ENCODE assay signal across 16 mouse cellular contexts in the genomic region with DNA sequence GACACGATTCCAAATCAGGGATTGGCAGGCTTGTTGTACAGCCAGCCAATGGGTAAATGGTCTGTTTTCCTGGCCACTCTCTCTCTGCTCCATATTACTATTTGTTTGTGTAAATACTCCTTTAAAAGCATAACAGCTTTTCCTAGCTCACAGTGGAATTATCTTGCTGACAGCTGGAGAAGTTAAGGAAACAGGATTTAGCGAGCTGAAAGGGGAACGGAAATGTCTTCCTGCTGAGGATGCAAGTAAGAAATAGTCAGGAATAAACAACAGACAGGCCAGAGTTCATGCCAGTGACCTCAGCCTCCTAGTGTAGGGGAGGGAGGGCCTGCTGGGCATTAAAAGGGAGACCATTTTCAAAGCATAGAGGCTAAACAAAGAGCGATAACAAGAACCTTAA.
DNase-seq lines count a peak whose midpoint lies in the region; ATAC-seq and TF ChIP-seq lines count a peak whose summit lies in the region.
"Had no signal": no experiment of that assay in that cellular context is flagged by ENCODE, and none has a peak within 500 bp of the region (broad histone marks: within the 10 kb centered on the region; RNA-seq: fewer than 3 reads in every experiment).

No protein-coding gene starts in this region.

- no peaks in the 10 kb centered on the region for H3K27me3 ChIP-seq in liver, adult 2 months (ENCODE audit: control insufficient read depth, insufficient read depth, low read length)
- H3K27me3 ChIP-seq in intestine, embryonic 16.5 days (replicated peaks; ENCODE audit: control insufficient read depth, insufficient read depth, low read length) = no peaks in the 10 kb centered on the region
- H3K27me3 ChIP-seq: limb, embryonic 13.5 days had no signal

- H3K4me3 ChIP-seq in liver, adult 2 months (ENCODE audit: insufficient read depth, low read depth, low read length) = no peak overlapping the region
- H3K4me3 ChIP-seq in intestine, embryonic 16.5 days (ENCODE audit: low read length) = no peak overlapping the region
- H3K4me3 ChIP-seq: forebrain, embryonic 10.5 days; limb, embryonic 13.5 days had no signal

- TF ChIP-seq CTCF in liver, adult 2 months (IDR thresholded peaks at IDR 0.05; ENCODE audit: low read depth, low read length) = no peak

- no peak overlapping the region for H3K9ac ChIP-seq in liver, adult 2 months (ENCODE audit: low read depth, low read length)
- no peak overlapping the region for H3K9ac ChIP-seq in intestine, embryonic 16.5 days (ENCODE audit: low read depth, low read length)
- H3K9ac ChIP-seq: limb, embryonic 13.5 days had no signal

- H3K4me2 ChIP-seq in intestine, embryonic 16.5 days (ENCODE audit: low read depth, low read length) = no peak overlapping the region
- H3K4me2 ChIP-seq: limb, embryonic 13.5 days had no signal

- DNase-seq in embryo, embryonic 10.5 days (ENCODE audit: low spot score) = peak; percentile 13
- DNase-seq in embryo, embryonic 11 days = no peak
- peak; percentile 41 for DNase-seq in liver, adult 2 months (ENCODE audit: extremely low read depth, low read depth, low spot score)
- DNase-seq in liver = no peak
- peak; percentile 39 to 48 for DNase-seq in kidney, postnatal 25 days
- DNase-seq in lung, postnatal 4 days = peak; percentile 45 to 61
- no peak for DNase-seq in layer of hippocampus, adult 18-20 months (ENCODE audit: low spot score in 2 of 2)
- DNase-seq: gastrocnemius, postnatal 36 days; midbrain, embryonic 14.5 days; right cerebral cortex, postnatal 25 days had no signal

- ATAC-seq in intestine, embryonic 16.5 days = no peak
- ATAC-seq: activated CD4-positive, CD25-positive, alpha-beta regulatory T cell, adult 4 months; hindbrain, embryonic 16.5 days had no signal

- no peaks in the 10 kb centered on the region for H3K79me2 ChIP-seq in liver, adult 2 months (ENCODE audit: control insufficient read depth, insufficient read depth, low read length)

- no peaks in the 10 kb centered on the region for H3K9me3 ChIP-seq in intestine, embryonic 16.5 days (ENCODE audit: control insufficient read depth, low read length)
- H3K9me3 ChIP-seq: forebrain, embryonic 10.5 days; G1E; limb, embryonic 13.5 days had no signal

- no peak for TF ChIP-seq POLR2A in liver, adult 2 months (IDR thresholded peaks at IDR 0.05; ENCODE audit: extremely low read depth, insufficient read depth, low read length)

- H3K36me3 ChIP-seq in liver, adult 2 months (ENCODE audit: control insufficient read depth, insufficient read depth, low read length) = no peaks in the 10 kb centered on the region
- H3K36me3 ChIP-seq in intestine, embryonic 16.5 days (ENCODE audit: control insufficient read depth, insufficient read depth, low read length) = no peaks in the 10 kb centered on the region
- H3K36me3 ChIP-seq: G1E had no signal

- peaks cover 2% of the 10 kb centered on the region; the same call in 1 of the 2 replicates for H3K4me1 ChIP-seq in liver, adult 2 months (ENCODE audit: control insufficient read depth, insufficient read depth, low read length)
- H3K4me1 ChIP-seq in intestine, embryonic 16.5 days (ENCODE audit: control insufficient read depth, insufficient read depth, low read length) = 0 out of 2 replicates have a peak, but pooled peaks cover 4% of the 10 kb centered on the region
- H3K4me1 ChIP-seq: limb, embryonic 13.5 days had no signal

- peak overlapping the region; percentile 32 for H3K27ac ChIP-seq in liver, adult 2 months (replicated peaks; ENCODE audit: insufficient read depth, low read depth, low read length)
- H3K27ac ChIP-seq in intestine, embryonic 16.5 days (ENCODE audit: low read length) = no peak overlapping the region; the same call in 1 of the 2 replicates
- H3K27ac ChIP-seq: forebrain, embryonic 10.5 days; limb, embryonic 13.5 days had no signal

- 57% methylated on average over 4 of the region's 4 CpGs for WGBS in liver, adult 2 months
- 41% methylated on average over 4 of the region's 4 CpGs for WGBS in intestine, embryonic 16.5 days

Comparison
In these comparisons a context has a peak if more than half of its experiments do, and no peak if none do; other contexts are left out.
1. DNase-seq: peak in embryo, embryonic 10.5 days (single experiment), liver, adult 2 months (single experiment), kidney, postnatal 25 days (2 of 2) and lung, postnatal 4 days (2 of 2); none in embryo, embryonic 11 days (single experiment), liver (single experiment) and layer of hippocampus, adult 18-20 months (0 of 2).